Mouse (Mus musculus) liver, embryonic 14.5 days (tissue): ENCODE results near the gene Proca1.

ENCODE experiments used
- CTCF ChIP-seq: IDR thresholded peaks from 2 replicates; pipeline ENCODE4 v1.5.1; 2016; ENCODE audit warnings: antibody characterized with exemption, low read depth, control low read depth
- EP300 ChIP-seq: IDR thresholded peaks from 2 replicates; pipeline ENCODE4 v1.6.1; 2016; ENCODE audit warnings: antibody characterized with exemption, low read depth

GRCm38 (mm10) chr11:78247012-78247348, 53.8 kb downstream of the Proca1 start:
- TF ChIP-seq CTCF (no peak), EP300 (no peak)
